21 mouse cellular contexts compared by ENCODE assay signal in the genomic region with DNA sequence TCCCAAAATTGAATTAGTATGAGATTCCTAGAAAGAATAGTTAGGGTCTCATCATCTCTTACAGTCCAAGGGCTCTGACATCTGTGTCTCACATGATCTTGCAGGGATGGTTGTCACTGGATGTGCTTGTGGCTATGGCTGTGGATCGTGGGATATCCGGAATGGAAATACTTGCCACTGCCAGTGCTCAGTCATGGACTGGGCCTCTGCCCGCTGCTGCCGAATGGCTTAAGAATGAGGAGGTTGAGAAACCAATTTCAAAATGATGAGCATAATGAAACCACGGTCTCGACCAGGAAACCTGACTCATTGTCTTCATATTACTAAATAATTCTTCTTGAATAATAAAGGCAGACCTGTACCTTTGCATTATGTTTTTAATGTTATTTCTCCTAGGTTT. TPM values are rescaled to one million over a fixed set of nuclear protein-coding genes. Genes with fewer than 3 reads are reported as not detected.
"Had no signal": no experiment of that assay in that cellular context is flagged by ENCODE, and none has a peak within 500 bp of the region (broad histone marks: within the 10 kb centered on the region; RNA-seq: fewer than 3 reads in every experiment).

No protein-coding gene starts in this region.

- H3K9ac ChIP-seq: limb, embryonic 13.5 days; neural tube, embryonic 13.5 days; stomach, embryonic 15.5 days had no signal

- DNase-seq: kidney, adult 8-10 months; kidney, postnatal 25 days; layer of hippocampus, adult 9-11 months; left cerebral cortex, postnatal 4 days; lung, adult 18-20 months; midbrain, embryonic 14.5 days; right cerebral cortex, postnatal 14 days; thymus, adult 2 months; thymus, postnatal 25 days had no signal

- H3K27ac ChIP-seq: limb, embryonic 13.5 days; midbrain, embryonic 10.5 days; neural tube, embryonic 13.5 days; stomach, embryonic 15.5 days had no signal

- H3K4me3 ChIP-seq: limb, embryonic 13.5 days; midbrain, embryonic 10.5 days; neural tube, embryonic 13.5 days; stomach, embryonic 15.5 days had no signal

- H3K9me3 ChIP-seq: limb, embryonic 13.5 days; midbrain, embryonic 10.5 days; neural tube, embryonic 13.5 days; stomach, embryonic 15.5 days had no signal

- H3K27me3 ChIP-seq: limb, embryonic 13.5 days; neural tube, embryonic 13.5 days; stomach, embryonic 15.5 days had no signal

- ATAC-seq: intestine, postnatal 0 days had no signal

- H3K36me3 ChIP-seq: limb, embryonic 13.5 days; midbrain, embryonic 10.5 days; neural tube, embryonic 13.5 days; stomach, embryonic 15.5 days had no signal

- H3K4me2 ChIP-seq: limb, embryonic 13.5 days; neural tube, embryonic 13.5 days; stomach, embryonic 15.5 days had no signal

- H3K4me1 ChIP-seq: limb, embryonic 13.5 days; midbrain, embryonic 10.5 days; neural tube, embryonic 13.5 days; stomach, embryonic 15.5 days had no signal

RNA-seq across cellular contexts. Expression of gene Retnlb, which starts 1.9 kb away (rescaled TPM):
- total RNA-seq: left cerebral cortex, adult 18-20 months; left cerebral cortex, postnatal 10 days; left cerebral cortex, postnatal 4 days; liver, adult 2 months had no signal
- polyA plus RNA-seq: kidney, embryonic 16.5 days; limb, embryonic 13.5 days; liver, adult 2 months; midbrain, embryonic 10.5 days; midbrain, embryonic 14.5 days; neural tube, embryonic 13.5 days; spleen, adult 2 months; stomach, embryonic 15.5 days; testis, adult 2 months; urinary bladder, adult 2 months had no signal

RNA-seq across cellular contexts. Expression of gene Retnla, which starts 23.8 kb away (rescaled TPM):
- total RNA-seq: left cerebral cortex, adult 18-20 months; left cerebral cortex, postnatal 10 days; left cerebral cortex, postnatal 4 days had no signal
- polyA plus RNA-seq: intestine, postnatal 0 days; limb, embryonic 13.5 days; liver, adult 2 months; midbrain, embryonic 10.5 days; midbrain, embryonic 14.5 days; neural tube, embryonic 13.5 days; stomach, embryonic 15.5 days had no signal

RNA-seq across cellular contexts. Expression of gene Trat1, which starts 46.7 kb away (rescaled TPM):
- total RNA-seq: liver, adult 2 months had no signal
- polyA plus RNA-seq: kidney, embryonic 16.5 days; limb, embryonic 13.5 days; midbrain, embryonic 10.5 days; midbrain, embryonic 14.5 days; neural tube, embryonic 13.5 days had no signal

RNA-seq across cellular contexts. Expression of gene Retnlg, which starts 53.9 kb away (rescaled TPM):
- total RNA-seq: left cerebral cortex, adult 18-20 months; left cerebral cortex, postnatal 10 days; left cerebral cortex, postnatal 4 days; liver, adult 2 months had no signal
- polyA plus RNA-seq: limb, embryonic 13.5 days; midbrain, embryonic 10.5 days; testis, adult 2 months had no signal
